In the genomic region with DNA sequence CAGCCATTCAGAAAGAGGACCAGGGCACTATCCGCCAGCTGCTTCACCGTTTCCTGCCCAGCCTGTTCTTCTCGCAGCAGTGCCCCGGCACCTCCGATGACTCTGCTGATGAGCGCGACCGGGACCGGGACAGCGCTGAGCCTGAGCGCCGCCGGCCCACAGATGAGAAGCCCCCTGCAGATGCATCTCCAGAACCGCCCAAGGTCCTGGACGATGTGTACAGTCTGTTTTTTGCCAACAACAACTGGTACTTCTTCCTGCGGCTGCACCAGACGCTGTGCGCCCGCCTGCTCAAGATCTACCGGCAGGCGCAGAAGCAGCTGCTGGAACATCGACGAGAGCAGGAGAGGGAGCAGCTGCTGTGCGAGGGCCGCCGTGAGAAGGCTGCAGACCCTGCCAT, we compare ENCODE assay signal across 13 mouse cellular contexts. TPM values are rescaled to one million over a fixed set of nuclear protein-coding genes. Genes with fewer than 3 reads are reported as not detected.
"Had no signal": no experiment of that assay in that cellular context is flagged by ENCODE, and none has a peak within 500 bp of the region (broad histone marks: within the 10 kb centered on the region; RNA-seq: fewer than 3 reads in every experiment).

No protein-coding gene starts in this region.

- DNase-seq: kidney, adult 8-10 months; kidney, postnatal 10 days; kidney, postnatal 4 days; left cerebral cortex, postnatal 4 days; liver, embryonic 13.5 days; lung, postnatal 36 days had no signal

- H3K9ac ChIP-seq: limb, embryonic 13.5 days; liver, embryonic 13.5 days; midbrain, embryonic 15.5 days; neural tube, embryonic 12.5 days; stomach, embryonic 15.5 days had no signal

- H3K9me3 ChIP-seq: limb, embryonic 13.5 days; liver, embryonic 13.5 days; midbrain, embryonic 10.5 days; midbrain, embryonic 15.5 days; neural tube, embryonic 12.5 days; stomach, embryonic 15.5 days had no signal

- H3K4me1 ChIP-seq: limb, embryonic 13.5 days; liver, embryonic 13.5 days; midbrain, embryonic 10.5 days; midbrain, embryonic 15.5 days; neural tube, embryonic 12.5 days; stomach, embryonic 15.5 days had no signal

- H3K27ac ChIP-seq: layer of hippocampus, adult 2 months; limb, embryonic 13.5 days; liver, embryonic 13.5 days; midbrain, embryonic 10.5 days; midbrain, embryonic 15.5 days; neural tube, embryonic 12.5 days; stomach, embryonic 15.5 days had no signal

- H3K4me3 ChIP-seq: layer of hippocampus, adult 2 months; limb, embryonic 13.5 days; liver, embryonic 13.5 days; midbrain, embryonic 10.5 days; midbrain, embryonic 15.5 days; neural tube, embryonic 12.5 days; stomach, embryonic 15.5 days had no signal

- H3K27me3 ChIP-seq: limb, embryonic 13.5 days; liver, embryonic 13.5 days; midbrain, embryonic 15.5 days; neural tube, embryonic 12.5 days; stomach, embryonic 15.5 days had no signal

RNA-seq across cellular contexts. Expression of a gene that starts 11.8 kb away (rescaled TPM):
- total RNA-seq: monocyte, adult 5-6 weeks had no signal
